ENCODE assay signal across 24 mouse cellular contexts in the genomic region with DNA sequence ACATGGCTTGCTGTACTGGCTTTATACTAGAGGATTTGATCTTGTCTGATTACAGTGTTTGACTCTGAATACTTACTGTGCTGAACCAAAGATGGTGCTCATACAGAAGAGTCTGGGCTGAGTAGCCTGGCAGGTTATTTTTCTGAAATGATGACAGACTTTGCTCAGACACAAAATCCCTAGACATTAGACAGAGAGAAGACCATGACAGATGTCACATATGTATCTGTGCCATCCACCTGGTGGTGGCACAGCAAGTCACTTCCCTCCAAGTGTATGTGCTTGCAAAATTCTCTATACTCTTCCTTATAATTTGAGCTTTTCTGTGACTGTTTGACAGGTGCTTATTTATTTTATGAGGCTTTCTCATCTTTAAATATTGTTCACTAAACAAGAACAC.
A peak's percentile ranks its signal among the peaks of the same experiment; 100 is the strongest.
DNase-seq lines count a peak whose midpoint lies in the region; ATAC-seq lines count a peak whose summit lies in the region.
"Had no signal": no experiment of that assay in that cellular context is flagged by ENCODE, and none has a peak within 500 bp of the region (broad histone marks: within the 10 kb centered on the region; RNA-seq: fewer than 3 reads in every experiment).

No protein-coding gene starts in this region.

- no peaks in the 10 kb centered on the region for H3K9me3 ChIP-seq in hindbrain, embryonic 12.5 days (replicated peaks)
- no peaks in the 10 kb centered on the region for H3K9me3 ChIP-seq in midbrain, embryonic 11.5 days (ENCODE audit: control insufficient read depth, low read length)
- H3K9me3 ChIP-seq: embryonic facial prominence, embryonic 12.5 days; embryonic facial prominence, embryonic 15.5 days; hindbrain, embryonic 10.5 days had no signal

- H3K27me3 ChIP-seq in hindbrain, embryonic 12.5 days = no peaks in the 10 kb centered on the region
- no peaks in the 10 kb centered on the region for H3K27me3 ChIP-seq in midbrain, embryonic 11.5 days (ENCODE audit: control insufficient read depth, insufficient read depth, low read length)
- H3K27me3 ChIP-seq: embryonic facial prominence, embryonic 12.5 days; embryonic facial prominence, embryonic 15.5 days had no signal

- H3K4me3 ChIP-seq in hindbrain, embryonic 12.5 days = no peak overlapping the region
- no peak overlapping the region for H3K4me3 ChIP-seq in midbrain, embryonic 11.5 days (ENCODE audit: low read depth, low read length)
- H3K4me3 ChIP-seq: embryonic facial prominence, embryonic 12.5 days; embryonic facial prominence, embryonic 15.5 days; gastrocnemius, adult 2 months; hindbrain, embryonic 10.5 days had no signal

- H3K36me3 ChIP-seq in hindbrain, embryonic 12.5 days = no peaks in the 10 kb centered on the region
- no peaks in the 10 kb centered on the region for H3K36me3 ChIP-seq in midbrain, embryonic 11.5 days (ENCODE audit: control insufficient read depth, insufficient read depth, low read length)
- H3K36me3 ChIP-seq: embryonic facial prominence, embryonic 12.5 days; embryonic facial prominence, embryonic 15.5 days; hindbrain, embryonic 10.5 days had no signal

- no peak for DNase-seq in cerebellum, postnatal 4 days (ENCODE audit: low spot score in 2 of 2)
- peak; percentile 19 for DNase-seq in cerebellum, adult 8-10 months
- DNase-seq in cerebellum, postnatal 10 days = peak; percentile 26 to 34
- DNase-seq in right cerebral cortex, adult 18-20 months = no peak
- no peak for DNase-seq in midbrain, embryonic 11.5 days (ENCODE audit: low spot score, missing footprints)
- DNase-seq in testis, postnatal 14 days (ENCODE audit: low spot score) = no peak
- DNase-seq: adrenal gland, postnatal 10 days; forebrain, postnatal 0 days; gastrocnemius, adult 2 months; gastrocnemius, postnatal 14 days; heart, adult 11 months; kidney, adult 18-20 months had no signal

- peak; percentile 64; the same call in 1 of the 2 replicates for ATAC-seq in cerebellum, adult (ENCODE audit: insufficient number of reproducible peaks, low FRiP score, low TSS enrichment)
- no peak for ATAC-seq in hindbrain, embryonic 12.5 days (ENCODE audit: low FRiP score)
- no peak for ATAC-seq in midbrain, embryonic 11.5 days (ENCODE audit: low FRiP score)
- ATAC-seq: forebrain, embryonic 14.5 days; forebrain, postnatal 0 days; hindbrain, postnatal 0 days; inflammation-experienced regulatory T-cells, adult 6 months; intestine, embryonic 16.5 days; Patski had no signal

- no peak overlapping the region for H3K4me2 ChIP-seq in hindbrain, embryonic 12.5 days (replicated peaks)
- no peak overlapping the region for H3K4me2 ChIP-seq in midbrain, embryonic 11.5 days
- H3K4me2 ChIP-seq: embryonic facial prominence, embryonic 12.5 days; embryonic facial prominence, embryonic 15.5 days; heart, embryonic 11.5 days; hindbrain, embryonic 14.5 days had no signal

- H3K9ac ChIP-seq in hindbrain, embryonic 12.5 days = no peak overlapping the region
- H3K9ac ChIP-seq in midbrain, embryonic 11.5 days (ENCODE audit: low read length) = no peak overlapping the region
- H3K9ac ChIP-seq: embryonic facial prominence, embryonic 12.5 days; embryonic facial prominence, embryonic 15.5 days; forebrain, postnatal 0 days; hindbrain, embryonic 14.5 days had no signal

- H3K27ac ChIP-seq in hindbrain, embryonic 12.5 days = no peak overlapping the region
- H3K27ac ChIP-seq in midbrain, embryonic 11.5 days (ENCODE audit: low read depth, low read length) = no peak overlapping the region
- H3K27ac ChIP-seq: embryonic facial prominence, embryonic 12.5 days; embryonic facial prominence, embryonic 15.5 days; gastrocnemius, adult 2 months; hindbrain, embryonic 10.5 days; hindbrain, embryonic 14.5 days; hindbrain, postnatal 0 days had no signal

- no peaks in the 10 kb centered on the region for H3K4me1 ChIP-seq in hindbrain, embryonic 12.5 days
- no peaks in the 10 kb centered on the region for H3K4me1 ChIP-seq in midbrain, embryonic 11.5 days (ENCODE audit: control insufficient read depth, insufficient read depth, low read length)
- H3K4me1 ChIP-seq: embryonic facial prominence, embryonic 12.5 days; embryonic facial prominence, embryonic 15.5 days; hindbrain, embryonic 10.5 days had no signal

Comparison
In these comparisons a context has a peak if more than half of its experiments do, and no peak if none do; other contexts are left out.
1. DNase-seq: peak in cerebellum, adult 8-10 months (single experiment) and cerebellum, postnatal 10 days (2 of 2); none in cerebellum, postnatal 4 days (0 of 2), right cerebral cortex, adult 18-20 months (single experiment), midbrain, embryonic 11.5 days (single experiment) and testis, postnatal 14 days (single experiment).